Mouse (Mus musculus) embryo, embryonic 10 days (tissue): ENCODE data around the gene Paox.

Experiments
- DNase-seq: peaks from one replicate; pipeline ENCODE4 v3.0.0-alpha.2; 2015; ENCODE audit warnings: low spot score

Gene Paox

GRCm38 (mm10) chr7:140115583-140116328 lies at the start of gene Paox:
Gene Paox (plus strand): TSS chr7:140115799.
- peak; percentile 64 for DNase-seq

GRCm38 (mm10) chr7:140067397-140067796 lies 48.2 kb upstream of the Paox start:
- DNase-seq: no peak

- peak; percentile 40 for DNase-seq
Measured at GRCm38 (mm10) chr7:140070042-140070711, 45.4 kb upstream of the Paox start.

GRCm38 (mm10) chr7:140077698-140078097 lies 37.9 kb upstream of the Paox start:
- DNase-seq: no peak

GRCm38 (mm10) chr7:140078711-140079110 lies 36.9 kb upstream of the Paox start:
- DNase-seq: peak; percentile 87

GRCm38 (mm10) chr7:140080503-140081156 lies 35.0 kb upstream of the Paox start:
- DNase-seq: peak; percentile 95

- no peak for DNase-seq
Measured at GRCm38 (mm10) chr7:140081408-140082241, 34.0 kb upstream of the Paox start.

- peak; percentile 86 for DNase-seq
Measured at GRCm38 (mm10) chr7:140082242-140082678, 33.3 kb upstream of the Paox start, which contains the start of gene Caly. Gene Caly (minus strand): TSS chr7:140082548.

GRCm38 (mm10) chr7:140090601-140091000 lies 25.0 kb upstream of the Paox start:
- DNase-seq: no peak

- DNase-seq: no peak
Measured at GRCm38 (mm10) chr7:140092924-140093528, 22.6 kb upstream of the Paox start, which contains the start of gene Prap1. Gene Prap1 (plus strand): TSS chr7:140093395.

- no peak for DNase-seq
Measured at GRCm38 (mm10) chr7:140094954-140095353, 20.6 kb upstream of the Paox start.

GRCm38 (mm10) chr7:140095556-140095955 lies 20.0 kb upstream of the Paox start:
- DNase-seq: no peak

- DNase-seq: no peak
Measured at GRCm38 (mm10) chr7:140096055-140096454, 19.5 kb upstream of the Paox start.

- no peak for DNase-seq
Measured at GRCm38 (mm10) chr7:140098466-140098865, 17.1 kb upstream of the Paox start.

- DNase-seq: no peak
Measured at GRCm38 (mm10) chr7:140101498-140101897, 14.1 kb upstream of the Paox start.

GRCm38 (mm10) chr7:140101993-140102860 lies 13.4 kb upstream of the Paox start, which contains the start of gene Fuom:
Gene Fuom (minus strand): TSS chr7:140102441.
- peak; percentile 83 for DNase-seq

- DNase-seq: no peak
Measured at GRCm38 (mm10) chr7:140104009-140104408, 11.6 kb upstream of the Paox start.

GRCm38 (mm10) chr7:140111943-140112342 lies 3.7 kb upstream of the Paox start:
- DNase-seq: no peak

GRCm38 (mm10) chr7:140116329-140117054 lies 893 bp downstream of the Paox start, which contains the start of gene Echs1:
Gene Echs1 (minus strand): TSS chr7:140116476.
- DNase-seq: peak; percentile 92
